Mouse (Mus musculus) frontal cortex, adult (tissue): Measurements from ENCODE around the gene Smpd3.

Experiments used
- ATAC-seq: cut with Nextera tagmentation; 2 replicates; pipeline ENCODE4 v1.9.2; 2017; ENCODE audit warnings: mild to moderate bottlenecking, moderate library complexity, mixed read lengths; ENCODE audit not compliant: low TSS enrichment

Smpd3 gene

GRCm38 (mm10) chr8:106337852-106338521 is at the start of gene Smpd3:
Gene Smpd3 (minus strand): TSS chr8:106337988.
- peak; percentile 91 for ATAC-seq

- ATAC-seq, result no peak
Observed at GRCm38 (mm10) chr8:106381026-106381425, 43.2 kb upstream of the Smpd3 start.

GRCm38 (mm10) chr8:106379357-106379756 is 41.6 kb upstream of the Smpd3 start:
- no peak for ATAC-seq

GRCm38 (mm10) chr8:106378501-106379048 is 40.8 kb upstream of the Smpd3 start:
- ATAC-seq, result no peak

- ATAC-seq, result no peak
Observed at GRCm38 (mm10) chr8:106376862-106377261, 39.1 kb upstream of the Smpd3 start.

GRCm38 (mm10) chr8:106375957-106376356 is 38.2 kb upstream of the Smpd3 start:
- no peak for ATAC-seq

- ATAC-seq, result no peak
Observed at GRCm38 (mm10) chr8:106369069-106369468, 31.3 kb upstream of the Smpd3 start.

GRCm38 (mm10) chr8:106368501-106368900 is 30.7 kb upstream of the Smpd3 start:
- ATAC-seq, result no peak

- no peak for ATAC-seq
Observed at GRCm38 (mm10) chr8:106364837-106365236, 27.0 kb upstream of the Smpd3 start.

- no peak for ATAC-seq
Observed at GRCm38 (mm10) chr8:106364278-106364677, 26.5 kb upstream of the Smpd3 start.

- ATAC-seq, result no peak
Observed at GRCm38 (mm10) chr8:106363321-106363720, 25.5 kb upstream of the Smpd3 start.

- no peak for ATAC-seq
Observed at GRCm38 (mm10) chr8:106359650-106360338, 22.0 kb upstream of the Smpd3 start.

GRCm38 (mm10) chr8:106351135-106351534 is 13.3 kb upstream of the Smpd3 start:
- no peak for ATAC-seq

GRCm38 (mm10) chr8:106349398-106349797 is 11.6 kb upstream of the Smpd3 start:
- ATAC-seq, result peak; percentile 83

- no peak for ATAC-seq
Observed at GRCm38 (mm10) chr8:106346123-106346522, 8.3 kb upstream of the Smpd3 start.

GRCm38 (mm10) chr8:106343471-106343870 is 5.7 kb upstream of the Smpd3 start:
- no peak for ATAC-seq

GRCm38 (mm10) chr8:106342828-106343227 is 5.0 kb upstream of the Smpd3 start:
- no peak for ATAC-seq

- no peak for ATAC-seq
Observed at GRCm38 (mm10) chr8:106338741-106339209, 987 bp upstream of the Smpd3 start.

GRCm38 (mm10) chr8:106336561-106336960 is 1.2 kb downstream of the Smpd3 start:
- peak; percentile 27; the same call in 1 of the 2 replicates for ATAC-seq

GRCm38 (mm10) chr8:106336031-106336430 is 1.8 kb downstream of the Smpd3 start:
- ATAC-seq, result no peak

GRCm38 (mm10) chr8:106335196-106335595 is 2.6 kb downstream of the Smpd3 start:
- no peak for ATAC-seq

GRCm38 (mm10) chr8:106333346-106333745 is 4.4 kb downstream of the Smpd3 start:
- ATAC-seq, result no peak

- peak; percentile 36 for ATAC-seq
Observed at GRCm38 (mm10) chr8:106332498-106332897, 5.3 kb downstream of the Smpd3 start.
